Mouse (Mus musculus) spleen, adult 12 weeks (tissue): ENCODE data around the gene Prps1l1.

Experiments used
- DNase-seq: peaks from one replicate; pipeline ENCODE4 v3.0.0; 2022; ENCODE audit warnings: low spot score

The Prps1l1 gene

GRCm38 (mm10) chr12:35025916-35026432 lies 41.4 kb downstream of the Prps1l1 start:
- DNase-seq = no peak

GRCm38 (mm10) chr12:35027533-35027932 lies 43.0 kb downstream of the Prps1l1 start:
- DNase-seq = no peak
